Mouse (Mus musculus) liver, embryonic 14.5 days (tissue): ENCODE results near the gene Fbxl17.

ENCODE experiments used
- CTCF ChIP-seq: IDR thresholded peaks from 2 replicates; pipeline ENCODE4 v1.5.1; 2016; ENCODE audit warnings: antibody characterized with exemption, low read depth, control low read depth
- EP300 ChIP-seq: IDR thresholded peaks from 2 replicates; pipeline ENCODE4 v1.6.1; 2016; ENCODE audit warnings: antibody characterized with exemption, low read depth

DNA sequence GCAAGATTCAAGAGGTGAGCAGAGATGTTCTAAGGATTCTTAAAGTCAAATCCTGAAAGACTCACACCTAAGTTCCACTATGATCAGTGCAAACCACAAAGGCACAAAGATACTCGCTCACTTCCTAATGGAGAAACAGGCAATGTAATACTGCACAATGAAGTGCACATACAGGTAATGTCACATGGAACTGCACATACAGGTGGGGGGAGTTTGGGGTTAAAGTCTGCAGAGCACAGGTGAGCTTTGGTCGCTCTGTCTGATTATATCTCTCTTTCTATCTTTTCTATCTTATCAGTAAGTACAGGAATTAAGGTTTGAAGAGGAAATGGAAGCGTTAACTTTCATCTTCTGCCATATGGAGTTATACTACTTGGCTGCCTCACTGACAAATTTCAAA lies 158.6 kb downstream of the Fbxl17 start:
- no peak for TF ChIP-seq CTCF
- no peak for TF ChIP-seq EP300
